In the genomic region with DNA sequence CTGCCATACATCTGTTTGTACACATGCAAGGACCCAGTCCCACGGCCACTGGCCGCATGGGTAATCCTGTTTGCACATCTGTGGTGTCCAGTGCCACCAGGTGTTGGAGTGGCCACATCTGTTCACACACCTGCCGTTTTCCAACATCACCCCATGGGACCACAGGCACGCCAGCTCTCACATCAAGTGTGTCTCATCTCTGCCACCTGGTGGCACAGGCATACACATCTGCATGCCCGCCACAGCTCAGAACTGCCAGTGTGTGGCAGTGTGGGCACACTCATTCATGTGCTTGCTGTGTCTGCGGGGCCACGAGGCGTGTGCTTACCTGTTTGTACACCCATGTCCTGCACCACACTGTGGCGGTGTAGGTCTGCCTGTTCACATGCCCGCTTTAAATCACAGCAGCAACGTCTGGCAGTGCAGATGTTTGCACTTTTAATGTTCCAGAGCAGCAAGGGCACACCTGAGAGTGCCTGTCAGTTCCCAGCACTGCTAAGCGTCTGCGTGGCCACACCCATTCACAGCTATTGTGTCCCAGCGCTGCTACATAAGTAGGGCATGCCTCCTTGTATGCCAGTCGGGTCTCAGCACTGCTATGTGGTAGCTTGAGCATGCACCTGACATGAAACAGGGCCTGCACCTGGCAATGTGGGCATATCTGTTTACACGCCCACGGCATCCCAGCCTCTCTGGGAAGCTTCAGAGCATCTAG, we compare ENCODE assay signal across 9 mouse cellular contexts. TPM values are rescaled to one million over a fixed set of nuclear protein-coding genes. Genes with fewer than 3 reads are reported as not detected.
DNase-seq lines count a peak whose midpoint lies in the region; ATAC-seq and TF ChIP-seq lines count a peak whose summit lies in the region.
"Had no signal": no experiment of that assay in that cellular context is flagged by ENCODE, and none has a peak within 500 bp of the region (broad histone marks: within the 10 kb centered on the region; RNA-seq: fewer than 3 reads in every experiment).

No protein-coding gene starts in this region.

- 47% methylated on average over 17 of the region's 17 CpGs for WGBS in neural tube, embryonic 11.5 days
- WGBS in heart, adult 2 months, result 39% methylated on average over 17 of the region's 17 CpGs
- 44% methylated on average over 17 of the region's 17 CpGs for WGBS in kidney, embryonic 14.5 days

- H3K9me3 ChIP-seq in neural tube, embryonic 11.5 days (ENCODE audit: control insufficient read depth, low read length), result no peaks in the 10 kb centered on the region
- H3K9me3 ChIP-seq in kidney, embryonic 14.5 days (ENCODE audit: control insufficient read depth, low read length), result no peaks in the 10 kb centered on the region
- H3K9me3 ChIP-seq: embryonic facial prominence, embryonic 12.5 days had no signal

- H3K36me3 ChIP-seq in neural tube, embryonic 11.5 days (ENCODE audit: control insufficient read depth, insufficient read depth, low read length), result no peaks in the 10 kb centered on the region
- no peaks in the 10 kb centered on the region for H3K36me3 ChIP-seq in heart, adult 2 months (ENCODE audit: control insufficient read depth, insufficient read depth, low read length)
- no peaks in the 10 kb centered on the region for H3K36me3 ChIP-seq in kidney, embryonic 14.5 days (ENCODE audit: control insufficient read depth, insufficient read depth, low read length)
- H3K36me3 ChIP-seq: embryonic facial prominence, embryonic 12.5 days had no signal

- H3K4me3 ChIP-seq in neural tube, embryonic 11.5 days (ENCODE audit: low read depth, low read length), result no peak overlapping the region
- no peak overlapping the region for H3K4me3 ChIP-seq in heart, adult 2 months
- no peak overlapping the region for H3K4me3 ChIP-seq in kidney, embryonic 14.5 days (ENCODE audit: low read length)
- H3K4me3 ChIP-seq: embryonic facial prominence, embryonic 12.5 days had no signal

- intact Hi-C loops in heart, adult 2 months (cut with DNase I), result loop anchor here (5.0 kb wide), 2 partner anchors 101 to 231 kb away; no protein-coding TSS in a partner anchor

- peak; percentile 43; the same call in 1 of the 2 replicates for ATAC-seq in neural tube, embryonic 11.5 days (ENCODE audit: insufficient read depth, low FRiP score, low TSS enrichment)
- peak; percentile 66; the same call in 1 of the 2 replicates for ATAC-seq in kidney, embryonic 14.5 days (ENCODE audit: low FRiP score, low TSS enrichment)

- H3K9ac ChIP-seq in neural tube, embryonic 11.5 days (ENCODE audit: low read length), result no peak overlapping the region
- H3K9ac ChIP-seq in heart, adult 2 months (ENCODE audit: low read depth, low read length), result no peak overlapping the region
- H3K9ac ChIP-seq in kidney, embryonic 14.5 days (ENCODE audit: low read depth, low read length), result no peak overlapping the region
- H3K9ac ChIP-seq: embryonic facial prominence, embryonic 12.5 days had no signal

- H3K27ac ChIP-seq in neural tube, embryonic 11.5 days (ENCODE audit: low read depth, low read length), result no peak overlapping the region
- no peak overlapping the region for H3K27ac ChIP-seq in heart, adult 2 months
- no peak overlapping the region for H3K27ac ChIP-seq in kidney, embryonic 14.5 days (ENCODE audit: low read depth, low read length)
- H3K27ac ChIP-seq: embryonic facial prominence, embryonic 12.5 days had no signal

- no peak for TF ChIP-seq EP300 in heart, adult 2 months (IDR thresholded peaks at IDR 0.05; ENCODE audit: insufficient read depth, low read depth, low read length)

- H3K27me3 ChIP-seq in neural tube, embryonic 11.5 days (ENCODE audit: control insufficient read depth, insufficient read depth, low read length), result no peaks in the 10 kb centered on the region
- peaks cover 1% of the 10 kb centered on the region; the same call in 1 of the 2 replicates for H3K27me3 ChIP-seq in heart, adult 2 months (ENCODE audit: control insufficient read depth, insufficient read depth, low read length)
- H3K27me3 ChIP-seq in kidney, embryonic 14.5 days (ENCODE audit: control insufficient read depth, insufficient read depth, low read length), result no peaks in the 10 kb centered on the region
- H3K27me3 ChIP-seq: embryonic facial prominence, embryonic 12.5 days had no signal

- TF ChIP-seq POLR2A in heart, adult 2 months (IDR thresholded peaks at IDR 0.05; ENCODE audit: insufficient read depth, low read depth, low read length), result no peak

- no peak overlapping the region for H3K4me2 ChIP-seq in neural tube, embryonic 11.5 days (ENCODE audit: low read depth)
- no peak overlapping the region for H3K4me2 ChIP-seq in kidney, embryonic 14.5 days (replicated peaks; ENCODE audit: low read depth, low read length)
- H3K4me2 ChIP-seq: embryonic facial prominence, embryonic 12.5 days had no signal

- peak; percentile 76 for TF ChIP-seq CTCF in heart, adult 2 months (IDR thresholded peaks at IDR 0.05)

- peak; percentile 55 for DNase-seq in neural tube, embryonic 11.5 days (ENCODE audit: low spot score)
- no peak for DNase-seq in neural tube, embryonic 10.5 days (ENCODE audit: extremely low spot score, low spot score)
- DNase-seq in adrenal gland, postnatal 14 days, result peak; percentile 71
- peak; percentile 34 to 42 for DNase-seq in heart, adult 2 months
- DNase-seq in lung, postnatal 14 days, result peak; percentile 51
- DNase-seq in right cerebral cortex, adult 2 months (ENCODE audit: low spot score in 2 of 2), result peak; percentile 68 to 77
- DNase-seq in layer of hippocampus, adult 9-11 months, result no peak

- no peaks in the 10 kb centered on the region for H3K79me2 ChIP-seq in heart, adult 2 months (replicated peaks; ENCODE audit: control insufficient read depth, insufficient read depth, low read length)

- no peaks in the 10 kb centered on the region for H3K4me1 ChIP-seq in neural tube, embryonic 11.5 days (ENCODE audit: control insufficient read depth, insufficient read depth, low read length)
- no peaks in the 10 kb centered on the region for H3K4me1 ChIP-seq in heart, adult 2 months (ENCODE audit: control insufficient read depth, insufficient read depth, low read length)
- no peaks in the 10 kb centered on the region for H3K4me1 ChIP-seq in kidney, embryonic 14.5 days (ENCODE audit: control insufficient read depth, insufficient read depth, low read length)

RNA-seq across cellular contexts. Expression of gene Gnaz, which starts 46.0 kb away (rescaled TPM):
- 14.7 and 16.0 TPM in 2 replicates for polyA plus RNA-seq in neural tube, embryonic 11.5 days (2014; fragmentation: Nextera tagmentation; extraction: Ambion mirVana)
- total RNA-seq in adrenal gland, postnatal 14 days (2021), result 2.5 and 3.2 TPM in 2 replicates
- total RNA-seq in heart, adult 2 months (2021), result 1 to 10 TPM; 1.0 to 1.3 TPM
- 0.61 and 0.80 TPM in 2 replicates for polyA plus RNA-seq in heart, adult 2 months (2012; rRNA removed)
- 5.9 and 6.0 TPM in 2 replicates for polyA plus RNA-seq in kidney, embryonic 14.5 days (2014; fragmentation: Nextera tagmentation; extraction: Ambion mirVana)

Comparison
In these comparisons a context has a peak if more than half of its experiments do, and no peak if none do; other contexts are left out.
1. DNase-seq: peak in neural tube, embryonic 11.5 days (single experiment), adrenal gland, postnatal 14 days (single experiment), heart, adult 2 months (2 of 2), lung, postnatal 14 days (single experiment) and right cerebral cortex, adult 2 months (2 of 2); none in neural tube, embryonic 10.5 days (single experiment) and layer of hippocampus, adult 9-11 months (single experiment).